Mouse (Mus musculus): Measurements from ENCODE around the gene Slc5a10. TPM values are rescaled to one million over a fixed set of nuclear protein-coding genes. Genes with fewer than 3 reads are reported as not detected.

The Slc5a10 gene
- polyA plus RNA-seq, 1 experiment from 2014 or later: 0.13 TPM

- Histone ChIP-seq H3K4me3 (ENCODE audit: low read depth, low read length) (no peak overlapping the region), H3K36me3 (ENCODE audit: control insufficient read depth, insufficient read depth) (no peaks in the 10 kb centered on the region), H3K27ac (ENCODE audit: low read depth, low read length) (no peak overlapping the region), H3K9ac (ENCODE audit: low read depth, low read length) (no peak overlapping the region), H3K4me1 (replicated peaks; ENCODE audit: control insufficient read depth, insufficient read depth, low read length) (peaks cover 17% of the 10 kb centered on the region; the same call in 1 of the 2 replicates), H3K27me3 (replicated peaks; ENCODE audit: control insufficient read depth, insufficient read depth, low read length) (no peaks in the 10 kb centered on the region), H3K9me3 (ENCODE audit: control insufficient read depth) (no peaks in the 10 kb centered on the region), H3K4me2 (replicated peaks; ENCODE audit: low read depth) (no peak overlapping the region)
- WGBS: 44% methylated on average over 14 of the region's 14 CpGs
- TF ChIP-seq CTCF (IDR thresholded peaks at IDR 0.05; ENCODE audit: low read depth): no peak
- no peak for ATAC-seq
These were observed 50.8 kb downstream of the Slc5a10 start for GRCm38 (mm10) chr11:61669492-61670490.

GRCm38 (mm10) chr11:61667782-61668181, 52.8 kb downstream of the Slc5a10 start:
- Histone ChIP-seq H3K36me3 (ENCODE audit: control insufficient read depth, insufficient read depth) (no peaks in the 10 kb centered on the region), H3K9ac (ENCODE audit: low read depth, low read length) (no peak overlapping the region), H3K4me1 (replicated peaks; ENCODE audit: control insufficient read depth, insufficient read depth, low read length) (peaks cover 10% of the 10 kb centered on the region; the same call in 1 of the 2 replicates), H3K27me3 (replicated peaks; ENCODE audit: control insufficient read depth, insufficient read depth, low read length) (no peaks in the 10 kb centered on the region), H3K4me3 (ENCODE audit: low read depth, low read length) (no peak overlapping the region), H3K27ac (ENCODE audit: low read depth, low read length) (peak overlapping the region; percentile 2; the same call in 1 of the 2 replicates), H3K4me2 (replicated peaks; ENCODE audit: low read depth) (no peak overlapping the region), H3K9me3 (ENCODE audit: control insufficient read depth) (no peaks in the 10 kb centered on the region)
- no peak for TF ChIP-seq CTCF (IDR thresholded peaks at IDR 0.05; ENCODE audit: low read depth)
- no peak for ATAC-seq
- 49% methylated on average over 5 of the region's 5 CpGs for WGBS

DNA sequence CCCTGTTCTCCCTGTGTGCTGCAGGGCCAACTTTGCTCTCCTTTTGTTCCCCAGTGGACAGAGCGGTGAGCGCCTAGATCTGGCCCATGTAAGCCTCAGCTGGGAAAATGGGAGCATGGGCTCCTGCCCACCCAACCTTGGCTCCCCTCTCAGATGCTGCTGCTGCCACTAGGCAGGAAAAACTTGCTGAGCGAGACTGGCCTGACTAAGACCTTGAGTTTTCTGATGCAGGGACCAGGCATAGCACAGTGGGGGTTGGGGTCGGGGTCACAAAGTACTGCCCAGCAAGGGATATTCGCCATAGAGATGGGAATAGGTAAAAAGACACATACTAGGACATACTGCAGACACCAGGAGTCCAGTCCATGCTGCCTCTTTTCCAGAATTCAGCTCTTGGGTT, 53.4 kb downstream of the Slc5a10 start:
- 89% methylated on average over 5 of the region's 5 CpGs for WGBS
- Histone ChIP-seq H3K27ac (ENCODE audit: low read depth, low read length) (no peak overlapping the region), H3K4me1 (replicated peaks; ENCODE audit: control insufficient read depth, insufficient read depth, low read length) (peaks cover 10% of the 10 kb centered on the region; the same call in 1 of the 2 replicates), H3K4me3 (ENCODE audit: low read depth, low read length) (no peak overlapping the region), H3K36me3 (ENCODE audit: control insufficient read depth, insufficient read depth) (no peaks in the 10 kb centered on the region), H3K4me2 (replicated peaks; ENCODE audit: low read depth) (no peak overlapping the region), H3K9ac (ENCODE audit: low read depth, low read length) (no peak overlapping the region), H3K9me3 (ENCODE audit: control insufficient read depth) (no peaks in the 10 kb centered on the region), H3K27me3 (replicated peaks; ENCODE audit: control insufficient read depth, insufficient read depth, low read length) (no peaks in the 10 kb centered on the region)
- no peak for TF ChIP-seq CTCF (IDR thresholded peaks at IDR 0.05; ENCODE audit: low read depth)
- no peak for ATAC-seq

GRCm38 (mm10) chr11:61665991-61666799, 54.4 kb downstream of the Slc5a10 start:
- H3K4me3 ChIP-seq (ENCODE audit: low read depth, low read length): no peak overlapping the region
- no peaks in the 10 kb centered on the region for H3K27me3 ChIP-seq (replicated peaks; ENCODE audit: control insufficient read depth, insufficient read depth, low read length)
- H3K9ac ChIP-seq (ENCODE audit: low read depth, low read length): no peak overlapping the region
- no peak overlapping the region for H3K4me2 ChIP-seq (replicated peaks; ENCODE audit: low read depth)
- no peak for ATAC-seq
- whole genome bisulfite sequencing: 49% methylated on average over 7 of the region's 7 CpGs
- H3K4me1 ChIP-seq (replicated peaks; ENCODE audit: control insufficient read depth, insufficient read depth, low read length): peaks cover 5% of the 10 kb centered on the region; the same call in 1 of the 2 replicates
- H3K9me3 ChIP-seq (ENCODE audit: control insufficient read depth): no peaks in the 10 kb centered on the region
- H3K36me3 ChIP-seq (ENCODE audit: control insufficient read depth, insufficient read depth): no peaks in the 10 kb centered on the region
- H3K27ac ChIP-seq (ENCODE audit: low read depth, low read length): no peak overlapping the region
- TF ChIP-seq CTCF (IDR thresholded peaks at IDR 0.05; ENCODE audit: low read depth): peak; percentile 93

GRCm38 (mm10) chr11:61665401-61665800, 55.2 kb downstream of the Slc5a10 start:
- H3K36me3 ChIP-seq (ENCODE audit: control insufficient read depth, insufficient read depth): no peaks in the 10 kb centered on the region
- 0 out of 2 replicates have a peak, but pooled peaks cover 2% of the 10 kb centered on the region for H3K4me1 ChIP-seq (replicated peaks; ENCODE audit: control insufficient read depth, insufficient read depth, low read length)
- no peak overlapping the region for H3K9ac ChIP-seq (ENCODE audit: low read depth, low read length)
- no peak for ATAC-seq
- H3K9me3 ChIP-seq (ENCODE audit: control insufficient read depth): no peaks in the 10 kb centered on the region
- TF ChIP-seq CTCF (IDR thresholded peaks at IDR 0.05; ENCODE audit: low read depth): no peak
- no peak overlapping the region for H3K27ac ChIP-seq (ENCODE audit: low read depth, low read length)
- no peak overlapping the region for H3K4me2 ChIP-seq (replicated peaks; ENCODE audit: low read depth)
- no peaks in the 10 kb centered on the region for H3K27me3 ChIP-seq (replicated peaks; ENCODE audit: control insufficient read depth, insufficient read depth, low read length)
- 80% methylated on average over 4 of the region's 4 CpGs for WGBS
- H3K4me3 ChIP-seq (ENCODE audit: low read depth, low read length): no peak overlapping the region

GRCm38 (mm10) chr11:61662189-61662588, 58.4 kb downstream of the Slc5a10 start:
- TF ChIP-seq CTCF (IDR thresholded peaks at IDR 0.05; ENCODE audit: low read depth): no peak
- no peaks in the 10 kb centered on the region for H3K36me3 ChIP-seq (ENCODE audit: control insufficient read depth, insufficient read depth)
- no peak overlapping the region for H3K4me3 ChIP-seq (ENCODE audit: low read depth, low read length)
- no peak overlapping the region for H3K27ac ChIP-seq (ENCODE audit: low read depth, low read length)
- H3K9me3 ChIP-seq (ENCODE audit: control insufficient read depth): no peaks in the 10 kb centered on the region
- no peaks in the 10 kb centered on the region for H3K4me1 ChIP-seq (replicated peaks; ENCODE audit: control insufficient read depth, insufficient read depth, low read length)
- no peak overlapping the region for H3K4me2 ChIP-seq (replicated peaks; ENCODE audit: low read depth)
- H3K9ac ChIP-seq (ENCODE audit: low read depth, low read length): no peak overlapping the region
- no peaks in the 10 kb centered on the region for H3K27me3 ChIP-seq (replicated peaks; ENCODE audit: control insufficient read depth, insufficient read depth, low read length)
- 95% methylated on average over 5 of the region's 5 CpGs for WGBS
- ATAC-seq: no peak
